Mouse (Mus musculus) spleen, adult 18-20 months (tissue): Measurements from ENCODE around the gene Tulp1.

ENCODE experiments used
- DNase-seq, 2 experiments: peaks; one replicate each; pipeline ENCODE4 v3.0.0; 2022; ENCODE audit warnings: mixed read lengths in 2 of 2

The Tulp1 gene

DNA sequence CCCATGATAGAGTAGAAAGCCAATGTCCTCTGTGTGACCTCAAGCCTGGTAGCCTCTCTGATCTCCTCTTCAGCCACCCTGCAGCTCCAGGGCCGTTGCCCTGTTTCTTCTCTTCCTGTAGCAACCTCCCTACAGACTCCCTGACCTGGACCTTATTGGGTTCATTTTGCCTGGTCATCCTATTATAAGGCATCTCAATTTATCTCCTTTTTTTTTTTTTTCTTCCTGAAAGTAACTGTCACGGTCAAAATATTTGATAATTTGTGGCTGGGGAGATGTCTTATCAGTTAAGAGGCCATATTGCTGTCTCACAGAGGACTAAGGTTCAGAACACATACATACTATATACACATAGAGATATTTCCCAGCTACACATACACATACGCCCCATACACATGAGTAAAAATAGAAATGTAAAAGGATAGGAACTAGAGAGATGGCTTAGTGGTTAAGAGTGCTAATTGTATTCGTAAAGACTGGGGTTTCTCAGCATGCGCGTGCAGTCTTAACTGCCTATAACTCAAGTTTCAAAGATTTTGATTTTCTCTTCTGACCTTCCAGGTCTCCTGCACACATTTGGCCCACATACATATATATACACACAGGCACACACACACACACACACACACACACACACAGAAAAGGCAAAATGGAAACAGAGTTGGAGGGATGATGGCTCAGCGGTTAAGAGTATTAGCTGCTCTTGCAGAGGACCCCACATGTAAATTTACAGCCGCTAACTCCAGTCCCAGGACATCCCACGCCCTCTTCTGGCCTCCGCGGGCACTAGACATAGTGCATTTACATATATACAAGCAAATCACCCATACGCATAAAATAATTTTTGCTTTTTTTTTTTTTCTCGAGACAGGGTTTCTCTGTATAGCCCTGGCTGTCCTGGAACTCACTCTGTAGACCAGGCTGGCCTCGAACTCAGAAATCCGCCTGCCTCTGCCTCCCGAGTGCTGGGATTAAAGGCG lies 52.5 kb downstream of the Tulp1 start:
- peak; percentile 44 to 48 for DNase-seq

DNA sequence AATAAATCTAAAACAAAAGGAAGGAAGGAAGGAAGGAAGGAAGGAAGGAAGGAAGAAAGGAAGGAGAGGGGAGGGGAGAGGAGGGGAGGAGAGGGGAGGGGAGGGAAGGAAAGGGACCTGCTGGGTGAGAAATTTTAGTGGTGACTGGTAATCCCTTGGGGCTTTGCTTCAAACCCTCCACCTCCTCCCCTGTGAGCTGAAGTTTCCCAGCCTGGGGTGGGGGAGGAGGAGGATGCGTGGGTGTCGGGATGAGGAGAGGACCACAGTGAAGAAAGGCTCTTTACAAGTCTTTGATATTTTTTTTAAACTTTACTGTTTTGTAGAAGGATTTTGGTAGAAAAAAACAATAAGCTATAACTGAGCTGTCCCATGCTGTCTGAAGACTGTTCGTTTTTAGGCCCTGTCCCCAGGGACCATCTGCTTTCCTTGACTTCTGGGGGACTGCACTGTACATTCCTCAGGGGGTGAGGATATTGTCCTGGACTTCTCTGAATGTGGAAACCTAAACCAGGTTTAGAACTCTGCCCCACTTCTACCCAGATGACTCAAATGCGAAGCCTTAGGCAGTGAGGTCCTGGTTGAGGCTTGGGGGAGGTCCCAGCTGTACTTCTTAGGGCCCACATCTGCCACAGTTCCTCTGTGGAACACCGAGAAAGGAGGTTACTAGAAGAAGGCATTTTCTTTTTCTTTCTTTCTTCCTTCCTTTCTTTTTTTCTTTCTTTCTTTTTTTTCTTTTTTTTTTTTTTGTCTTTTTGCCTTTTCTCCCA lies 53.5 kb downstream of the Tulp1 start:
- DNase-seq = no peak

DNA sequence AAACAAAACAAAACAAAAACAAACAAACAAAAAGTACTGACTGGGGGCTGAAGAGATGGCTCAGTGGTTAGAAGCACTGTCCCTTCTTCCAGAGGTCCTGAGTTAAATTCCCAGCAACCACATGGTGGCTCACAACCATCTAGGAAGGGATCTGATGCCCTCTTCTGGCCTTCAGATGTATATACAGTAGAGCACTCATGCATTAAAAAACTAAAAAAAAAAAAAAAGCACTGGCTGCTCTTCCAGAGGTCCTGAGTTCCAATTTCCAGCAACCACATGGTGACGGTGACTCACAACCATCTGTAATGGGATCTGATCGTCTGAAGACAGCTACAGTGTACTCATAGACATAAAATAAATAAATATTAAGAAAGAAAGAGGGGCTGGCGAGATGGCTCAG lies 54.2 kb downstream of the Tulp1 start:
- no peak for DNase-seq

DNA sequence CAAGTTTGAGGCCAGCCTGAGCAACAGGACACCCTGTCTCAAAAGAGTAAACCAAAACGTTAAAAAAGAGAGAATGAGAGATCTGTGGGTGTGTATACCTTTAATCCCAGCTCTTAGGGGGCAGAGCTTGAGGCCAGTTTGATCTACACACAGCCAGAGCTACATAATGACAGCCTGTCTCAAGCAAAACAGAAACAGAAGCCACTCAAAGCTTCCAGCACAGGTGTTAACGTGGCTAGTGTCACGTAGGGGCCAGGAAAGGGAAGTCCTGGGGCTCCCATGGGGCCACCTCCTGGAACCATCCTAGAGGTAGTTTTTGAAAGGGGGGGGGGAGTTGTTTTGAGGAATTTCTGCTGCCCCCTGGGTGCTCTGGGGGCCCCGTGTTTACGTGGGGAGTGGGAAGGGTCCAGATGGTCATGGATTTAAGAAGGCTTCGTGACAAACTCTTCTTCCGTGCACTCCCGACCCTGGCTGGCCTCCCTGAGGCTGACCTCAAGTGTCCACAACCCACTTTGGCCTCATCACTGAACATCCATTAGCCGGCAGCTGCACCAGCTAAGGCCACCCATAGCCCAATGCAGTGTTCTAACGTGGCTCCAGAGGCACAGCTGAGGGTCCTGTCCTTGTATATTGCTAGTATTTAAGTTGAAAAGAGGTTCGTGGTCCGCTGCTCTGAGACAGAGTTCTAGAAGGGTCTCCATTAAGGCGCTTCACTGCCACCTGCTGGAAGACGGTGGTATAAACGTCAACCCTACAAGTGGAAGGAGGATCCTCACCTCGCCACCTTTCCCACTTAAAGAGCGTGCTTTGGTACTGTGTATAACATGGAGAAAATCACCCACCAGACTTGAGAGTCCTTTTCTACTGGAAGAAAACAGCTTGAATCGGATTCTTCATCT lies 56.5 kb downstream of the Tulp1 start:
- DNase-seq = peak; percentile 69 to 91

DNA sequence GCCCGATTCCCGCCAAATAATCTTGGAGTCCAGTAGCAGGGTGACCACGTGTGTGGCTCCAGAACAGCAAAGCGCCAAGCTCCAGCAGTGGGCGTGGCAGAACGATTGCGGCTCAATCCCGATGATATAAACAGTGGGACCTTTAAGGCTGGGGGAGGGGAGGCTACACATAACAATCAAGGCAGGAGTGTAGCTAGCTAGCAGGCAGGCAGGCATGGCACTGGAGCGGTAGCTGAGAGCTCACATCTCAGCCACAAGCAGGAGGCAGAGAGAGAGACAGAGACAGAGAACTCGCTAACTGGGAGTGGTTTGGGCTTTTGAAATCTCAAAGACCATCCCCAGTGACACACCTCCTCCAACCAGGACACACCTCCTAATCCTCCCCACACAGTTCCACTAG lies 59.9 kb downstream of the Tulp1 start:
- no peak for DNase-seq
